Mouse (Mus musculus) lung, embryonic 14.5 days (tissue): ENCODE results near the gene Shc3. TPM values are rescaled to one million over a fixed set of nuclear protein-coding genes. Genes with fewer than 3 reads are reported as not detected.

ENCODE experiments used
- ATAC-seq: fragments of 200-750 bp; cut with Nextera tagmentation; 2 replicates; pipeline ENCODE4 v1.8.0; 2017; ENCODE audit warnings: mild to moderate bottlenecking, moderate TSS enrichment, moderate library complexity; ENCODE audit not compliant: insufficient read depth
- DNase-seq: peaks from one replicate; pipeline ENCODE4 v3.0.0-alpha.2; 2015
- H3K27ac ChIP-seq: fragments of 300-500 bp; sonication (generic); 2 replicates; pipeline ENCODE4 v1.5.1; 2014; ENCODE audit warnings: low read depth, mild to moderate bottlenecking, moderate library complexity
- H3K27me3 ChIP-seq: fragments of 300-500 bp; sonication (generic); 2 replicates; pipeline ENCODE4 v1.6.1; 2014; ENCODE audit warnings: low read length, control low read depth; ENCODE audit not compliant: insufficient read depth
- H3K36me3 ChIP-seq: fragments of 300-500 bp; sonication (generic); 2 replicates; pipeline ENCODE4 v1.6.1; 2014; ENCODE audit warnings: control low read depth; ENCODE audit not compliant: insufficient read depth
- H3K4me1 ChIP-seq: fragments of 300-500 bp; sonication (generic); 2 replicates; pipeline ENCODE4 v1.6.1; 2014; ENCODE audit warnings: antibody characterized with exemption, control low read depth; ENCODE audit not compliant: insufficient read depth
- H3K4me2 ChIP-seq: fragments of 300-500 bp; sonication (generic); 2 replicates; pipeline ENCODE4 v1.6.1; 2014; ENCODE audit warnings: mild to moderate bottlenecking
- H3K4me3 ChIP-seq: fragments of 300-500 bp; sonication (generic); 2 replicates; pipeline ENCODE4 v1.5.1; 2014; ENCODE audit warnings: low read depth, low read length
- H3K9ac ChIP-seq: fragments of 300-500 bp; sonication (generic); 2 replicates; pipeline ENCODE4 v1.6.1; 2014
- H3K9me3 ChIP-seq: fragments of 300-500 bp; sonication (generic); 2 replicates; pipeline ENCODE4 v1.6.1; 2016; ENCODE audit warnings: low read depth, low read length, control low read depth
- CTCF ChIP-seq: IDR thresholded peaks from 2 replicates; pipeline ENCODE4 v1.5.1; 2016; ENCODE audit warnings: antibody characterized with exemption, low read depth
- WGBS: fragments of 180-500 bp; shearing (Covaris S2); extraction: QIAGEN DNeasy Blood & Tissue Kit; methylation state at CpG from one replicate; pipeline ENCODE4 v1.1.7; 2014; 5-methylcytosine and 5-hydroxymethylcytosine counted together
- polyA plus RNA-seq: library from polyadenylated mRNA; unstranded; fragments of >200 nt; fragmentation: Nextera tagmentation; extraction: Ambion mirVana; gene quantifications from 2 replicates; pipeline ENCODE4 v1.2.1, GENCODE M21; 2014

Gene Shc3
- polyA plus RNA-seq: not detected in 2 replicates

GRCm38 (mm10) chr13:51568911-51569684 is at the start of gene Shc3:
TSS of gene Shc3 (minus strand) at chr13:51569419.
- Histone ChIP-seq H3K36me3 (no peaks in the 10 kb centered on the region), H3K9ac (peak within 1 kb of the TSS; percentile 20; the same call in 1 of the 2 replicates), H3K4me2 (peak within 1 kb of the TSS; percentile 86), H3K4me1 (peaks cover 6% of the 10 kb centered on the region; the same call in 1 of the 2 replicates), H3K4me3 (peak within 1 kb of the TSS; percentile 38), H3K27ac (no peak within 1 kb of the TSS), H3K27me3 (peaks cover 60% of the 10 kb centered on the region), H3K9me3 (no peaks in the 10 kb centered on the region)
- DNase-seq (peak; percentile 89), ATAC-seq (peak; percentile 81; the same call in 1 of the 2 replicates)
- under 1% methylated on average over 35 of the region's 36 CpGs for WGBS
- TF ChIP-seq CTCF: no peak

- ATAC-seq: no peak
- Histone ChIP-seq H3K9me3 (no peaks in the 10 kb centered on the region), H3K27ac (no peak overlapping the region), H3K36me3 (no peaks in the 10 kb centered on the region), H3K9ac (no peak overlapping the region), H3K27me3 (no peaks in the 10 kb centered on the region), H3K4me1 (no peaks in the 10 kb centered on the region), H3K4me3 (no peak overlapping the region), H3K4me2 (no peak overlapping the region)
- 25% methylated on average over 9 of the region's 9 CpGs for WGBS
- no peak for DNase-seq
- TF ChIP-seq CTCF: no peak
These were observed 49.4 kb upstream of the Shc3 start for GRCm38 (mm10) chr13:51618602-51619001.

- Histone ChIP-seq H3K9me3 (no peaks in the 10 kb centered on the region), H3K36me3 (no peaks in the 10 kb centered on the region), H3K4me3 (no peak overlapping the region), H3K27ac (no peak overlapping the region), H3K4me1 (no peaks in the 10 kb centered on the region), H3K9ac (no peak overlapping the region), H3K4me2 (no peak overlapping the region), H3K27me3 (no peaks in the 10 kb centered on the region)
- DNase-seq (peak; percentile 89), ATAC-seq (peak; percentile 84; the same call in 1 of the 2 replicates)
- 16% methylated on average over 6 of the region's 6 CpGs for WGBS
- TF ChIP-seq CTCF: peak; percentile 87
These were observed 48.6 kb upstream of the Shc3 start for GRCm38 (mm10) chr13:51617861-51618260.

- no peak for TF ChIP-seq CTCF
- no peaks in the 10 kb centered on the region for H3K9me3 ChIP-seq
- DNase-seq: peak; percentile 60
- no peak overlapping the region for H3K27ac ChIP-seq
- no peak overlapping the region for H3K9ac ChIP-seq
- 53% methylated on average over 1 of the region's 1 CpGs for WGBS
- no peak for ATAC-seq
- no peaks in the 10 kb centered on the region for H3K4me1 ChIP-seq
- H3K4me3 ChIP-seq: no peak overlapping the region
- no peaks in the 10 kb centered on the region for H3K36me3 ChIP-seq
- no peaks in the 10 kb centered on the region for H3K27me3 ChIP-seq
- H3K4me2 ChIP-seq: no peak overlapping the region
These were observed 48.1 kb upstream of the Shc3 start for GRCm38 (mm10) chr13:51617306-51617705.

GRCm38 (mm10) chr13:51616417-51617044 is 47.3 kb upstream of the Shc3 start:
- Histone ChIP-seq H3K9me3 (no peaks in the 10 kb centered on the region), H3K36me3 (no peaks in the 10 kb centered on the region), H3K27me3 (no peaks in the 10 kb centered on the region), H3K4me1 (no peaks in the 10 kb centered on the region), H3K9ac (no peak overlapping the region), H3K27ac (no peak overlapping the region), H3K4me2 (no peak overlapping the region), H3K4me3 (no peak overlapping the region)
- ATAC-seq (no peak), DNase-seq (peak; percentile 45)
- no peak for TF ChIP-seq CTCF
- 16% methylated on average over 12 of the region's 12 CpGs for WGBS

- Histone ChIP-seq H3K9ac (no peak overlapping the region), H3K9me3 (no peaks in the 10 kb centered on the region), H3K36me3 (no peaks in the 10 kb centered on the region), H3K27me3 (no peaks in the 10 kb centered on the region), H3K27ac (no peak overlapping the region), H3K4me2 (no peak overlapping the region), H3K4me1 (no peaks in the 10 kb centered on the region), H3K4me3 (no peak overlapping the region)
- DNase-seq (no peak), ATAC-seq (no peak)
- TF ChIP-seq CTCF: no peak
- WGBS: 49% methylated on average over 10 of the region's 10 CpGs
These were observed 46.6 kb upstream of the Shc3 start for GRCm38 (mm10) chr13:51615815-51616214.

- Histone ChIP-seq H3K9me3 (no peaks in the 10 kb centered on the region), H3K4me2 (peak overlapping the region; percentile 37), H3K4me1 (0 out of 2 replicates have a peak, but pooled peaks cover 3% of the 10 kb centered on the region), H3K4me3 (no peak overlapping the region), H3K27ac (no peak overlapping the region; the same call in 1 of the 2 replicates), H3K36me3 (no peaks in the 10 kb centered on the region), H3K27me3 (no peaks in the 10 kb centered on the region), H3K9ac (no peak overlapping the region)
- WGBS: 41% methylated on average over 5 of the region's 5 CpGs
- no peak for TF ChIP-seq CTCF
- peak; percentile 28 for DNase-seq
- ATAC-seq: no peak
These were observed 42.3 kb upstream of the Shc3 start for GRCm38 (mm10) chr13:51611500-51611899.
